Mouse (Mus musculus): Measurements from ENCODE around the gene Eci3. TPM values are rescaled to one million over a fixed set of nuclear protein-coding genes. Genes with fewer than 3 reads are reported as not detected.
"Not testable (repeated sequence)": the region's sequence is repeated elsewhere in the genome, so short reads cannot be mapped to it uniquely, and the experiment has no call there.

Eci3 gene
- 1.3 TPM in 1 of 2 replicates, not detected in the other for total RNA-seq (2014; rRNA removed)
- polyA plus RNA-seq (2015; fragmentation: Nextera tagmentation; extraction: Ambion mirVana) = 0.80 and 1.2 TPM in 2 replicates

DNA sequence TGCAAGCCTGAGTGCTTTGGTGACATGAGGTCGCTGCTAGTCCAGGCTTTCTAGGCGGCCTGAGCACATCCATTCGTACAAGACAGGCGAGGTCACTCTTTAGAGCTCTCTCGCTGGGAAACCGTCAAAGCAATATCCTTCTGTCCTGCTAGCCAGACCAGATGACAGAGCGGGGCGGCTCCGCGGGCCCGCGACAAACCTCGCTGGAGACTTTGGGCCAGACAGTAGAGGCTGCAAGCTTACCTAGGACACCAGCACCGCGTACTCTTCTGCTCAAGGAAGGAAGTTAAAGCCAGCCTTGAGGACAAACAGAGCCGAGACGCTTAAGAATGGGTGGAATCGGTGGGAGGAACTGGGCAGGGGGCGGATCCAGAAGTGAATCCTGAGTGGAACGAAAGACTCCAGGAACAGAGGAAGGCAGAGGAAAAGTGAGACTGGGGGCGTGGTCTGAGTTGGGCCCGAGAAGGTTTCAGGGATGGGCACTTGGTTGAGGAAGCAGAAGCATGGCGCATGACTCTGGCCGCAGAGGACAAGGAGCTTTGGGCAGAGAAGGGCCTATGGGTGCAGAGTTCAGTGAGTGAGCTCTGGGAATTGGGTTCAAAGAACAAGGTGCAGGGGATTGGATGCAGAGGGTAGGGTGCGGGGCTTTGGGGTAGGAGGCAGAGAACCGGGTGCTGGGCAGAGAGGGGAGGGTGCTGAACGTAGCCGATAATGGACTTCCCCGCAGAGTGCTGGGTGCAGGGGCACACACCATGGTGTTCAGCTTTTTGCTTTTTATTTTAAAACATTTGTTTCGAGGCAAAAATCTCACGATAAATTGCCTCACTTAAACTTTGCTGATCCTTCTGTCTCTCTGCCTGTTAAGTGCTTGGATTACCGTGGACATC, at the start of gene Eci3:
TSS of gene Eci3 (minus strand) at position 300 of the 887 bp plus-strand sequence.
- Histone ChIP-seq H3K4me1 (ENCODE audit: insufficient read depth, low read length) (no peaks in the 10 kb centered on the region), H3K27me3 (ENCODE audit: insufficient read depth, low read length) (no peaks in the 10 kb centered on the region; the same call in 1 of the 2 replicates), H3K4me3 (ENCODE audit: low read length) (peak within 1 kb of the TSS; percentile 40), H3K27ac (no peak within 1 kb of the TSS), H3K36me3 (ENCODE audit: insufficient read depth, low read length) (no peaks in the 10 kb centered on the region), H3K4me2 (ENCODE audit: low read depth, low read length) (peak within 1 kb of the TSS; percentile 76), H3K9me3 (ENCODE audit: low read length) (no peaks in the 10 kb centered on the region), H3K9ac (replicated peaks; ENCODE audit: low read length) (0 out of 2 replicates have a peak within 1 kb of the TSS, but pooled peaks have one; percentile 24)
- no peak for TF ChIP-seq CTCF (IDR thresholded peaks at IDR 0.05; ENCODE audit: low read depth)
- peak; percentile 66 for ATAC-seq
- WGBS = 2% methylated on average over 32 of the region's 32 CpGs
- DNase-seq (ENCODE audit: low spot score) = peak; percentile 20

DNA sequence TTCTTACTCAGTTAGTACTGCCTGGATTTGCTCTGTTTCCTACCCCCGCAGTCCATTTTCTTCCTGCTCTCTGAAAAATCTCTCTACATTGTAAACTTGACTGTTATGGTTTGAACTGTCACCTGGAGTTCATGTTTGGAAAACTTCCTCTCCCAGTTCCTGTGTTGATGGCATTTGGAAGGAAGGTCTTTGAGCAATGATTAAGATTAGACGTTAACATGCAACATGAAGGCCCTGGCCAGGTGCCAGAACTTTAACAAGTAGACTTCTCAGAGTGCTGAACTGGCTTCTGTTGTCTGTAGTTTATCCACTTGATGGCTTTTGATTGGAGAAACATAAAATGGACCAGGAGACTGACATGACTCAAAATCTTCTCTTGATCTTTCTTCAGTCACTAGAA, 32.3 kb upstream of the Eci3 start:
- DNase-seq (ENCODE audit: low spot score) = peak; percentile 2
- no peaks in the 10 kb centered on the region for H3K36me3 ChIP-seq (ENCODE audit: insufficient read depth, low read length)
- H3K4me1 ChIP-seq (ENCODE audit: insufficient read depth, low read length) = 0 out of 2 replicates have a peak, but pooled peaks cover 3% of the 10 kb centered on the region
- no peak overlapping the region for H3K9ac ChIP-seq (replicated peaks; ENCODE audit: low read length)
- no peak overlapping the region for H3K4me3 ChIP-seq (ENCODE audit: low read length)
- WGBS = 65% methylated on average over 2 of the region's 2 CpGs
- no peaks in the 10 kb centered on the region for H3K27me3 ChIP-seq (ENCODE audit: insufficient read depth, low read length)
- no peak for TF ChIP-seq CTCF (IDR thresholded peaks at IDR 0.05; ENCODE audit: low read depth)
- no peak for ATAC-seq
- no peak overlapping the region for H3K27ac ChIP-seq
- H3K4me2 ChIP-seq (ENCODE audit: low read depth, low read length) = no peak overlapping the region
- H3K9me3 ChIP-seq (ENCODE audit: low read length) = no peaks in the 10 kb centered on the region

DNA sequence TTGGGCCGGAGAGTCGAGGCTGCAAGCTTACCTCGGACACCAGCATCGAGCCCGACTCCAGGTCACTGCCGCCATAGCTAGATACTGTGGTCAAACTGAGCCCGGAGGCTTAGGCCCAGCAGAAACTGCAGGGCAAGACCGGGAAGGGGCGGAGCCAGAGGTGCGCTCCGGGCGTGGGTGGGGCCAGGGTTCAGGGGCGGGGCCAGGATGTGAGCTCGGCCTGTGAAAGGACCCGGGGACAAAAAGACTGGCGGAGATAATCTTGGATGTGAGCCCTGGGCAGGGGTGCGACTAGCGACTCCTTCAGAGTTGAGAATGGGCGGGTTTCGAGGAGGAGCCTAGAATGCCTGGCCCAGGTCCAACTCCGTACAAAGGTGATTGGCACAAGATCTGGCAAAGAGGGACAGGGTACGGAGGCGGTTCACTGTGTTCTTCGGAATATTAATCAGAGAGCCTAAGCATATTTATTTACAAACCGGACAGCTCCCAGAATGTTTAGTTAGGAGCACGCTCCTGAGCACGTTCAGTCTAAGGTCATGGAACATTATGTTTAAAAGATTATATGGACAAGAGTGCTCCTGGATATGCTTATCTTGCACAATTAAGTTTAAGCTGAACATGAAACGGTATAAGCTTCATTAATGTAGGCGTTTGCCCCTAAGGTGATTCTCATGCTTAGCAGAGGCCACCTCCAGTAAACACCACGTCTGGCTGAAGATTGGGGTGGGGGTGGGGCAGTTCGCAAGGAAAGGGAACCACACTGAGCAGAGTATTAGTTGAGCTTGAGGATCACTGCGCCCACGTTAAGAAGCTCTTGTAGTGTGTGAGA, 30.6 kb upstream of the Eci3 start:
- DNase-seq (ENCODE audit: low spot score) (peak; percentile 97), ATAC-seq (peak; percentile 97)
- Histone ChIP-seq H3K4me2 (ENCODE audit: low read depth, low read length) (peak overlapping the region; percentile 69), H3K27me3 (ENCODE audit: insufficient read depth, low read length) (no peaks in the 10 kb centered on the region), H3K4me3 (ENCODE audit: low read length) (peak overlapping the region; percentile 65), H3K9ac (replicated peaks; ENCODE audit: low read length) (peak overlapping the region; percentile 79), H3K36me3 (ENCODE audit: insufficient read depth, low read length) (peaks cover 6% of the 10 kb centered on the region; the same call in 1 of the 2 replicates), H3K27ac (peak overlapping the region; percentile 91), H3K4me1 (ENCODE audit: insufficient read depth, low read length) (0 out of 2 replicates have a peak, but pooled peaks cover 3% of the 10 kb centered on the region), H3K9me3 (ENCODE audit: low read length) (no peaks in the 10 kb centered on the region)
- WGBS = under 1% methylated on average over 33 of the region's 33 CpGs
- TF ChIP-seq CTCF (IDR thresholded peaks at IDR 0.05; ENCODE audit: low read depth) = no peak

DNA sequence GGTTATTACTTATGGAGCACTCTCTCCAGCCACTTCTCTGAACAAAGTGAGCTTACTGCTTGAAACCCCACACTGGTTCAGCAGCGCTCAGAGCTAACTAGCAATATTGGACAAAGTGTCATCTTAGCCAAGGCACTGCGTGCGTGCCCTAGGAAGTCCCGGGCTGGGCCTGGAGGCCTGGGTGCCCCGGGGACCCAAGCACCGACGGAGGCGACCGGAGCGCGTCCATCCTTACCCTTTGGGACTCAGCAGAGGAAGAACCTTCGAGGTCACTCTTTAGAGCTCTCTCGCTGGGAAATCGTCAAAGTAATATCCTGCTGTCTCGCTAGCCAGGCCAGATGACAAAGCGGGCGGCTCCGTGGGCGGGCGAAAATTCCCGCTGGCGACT, 30.0 kb upstream of the Eci3 start:
- Histone ChIP-seq H3K27ac (peak overlapping the region; percentile 91), H3K4me3 (ENCODE audit: low read length) (peak overlapping the region; percentile 65), H3K27me3 (ENCODE audit: insufficient read depth, low read length) (no peaks in the 10 kb centered on the region), H3K4me1 (ENCODE audit: insufficient read depth, low read length) (0 out of 2 replicates have a peak, but pooled peaks cover 3% of the 10 kb centered on the region), H3K9me3 (ENCODE audit: low read length) (no peaks in the 10 kb centered on the region), H3K4me2 (ENCODE audit: low read depth, low read length) (peak overlapping the region; percentile 69), H3K36me3 (ENCODE audit: insufficient read depth, low read length) (peaks cover 9% of the 10 kb centered on the region; the same call in 1 of the 2 replicates), H3K9ac (replicated peaks; ENCODE audit: low read length) (peak overlapping the region; percentile 79)
- 1% methylated on average over 22 of the region's 22 CpGs for WGBS
- ATAC-seq (peak; percentile 49), DNase-seq (ENCODE audit: low spot score) (peak; percentile 20)
- TF ChIP-seq CTCF (IDR thresholded peaks at IDR 0.05; ENCODE audit: low read depth) = no peak

DNA sequence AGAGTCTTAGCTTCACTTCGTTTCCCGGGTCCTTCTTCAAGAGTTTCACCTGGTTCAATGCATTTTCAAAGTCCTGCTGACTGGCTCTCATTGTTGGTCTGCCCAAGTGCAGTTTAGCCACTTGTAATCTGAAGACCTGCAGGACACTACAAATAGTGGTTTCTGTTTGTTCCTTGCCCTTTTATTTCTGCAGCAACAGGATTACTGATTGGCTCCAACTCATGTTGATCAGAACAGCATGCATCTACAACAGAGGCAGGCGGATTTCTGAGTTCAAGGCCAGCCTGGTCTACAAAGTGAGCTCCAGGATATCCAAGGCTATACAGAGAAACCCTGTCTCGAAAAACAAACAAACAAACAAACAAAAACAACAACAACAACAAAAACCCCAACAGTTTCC, 29.5 kb upstream of the Eci3 start:
- DNase-seq (ENCODE audit: low spot score) (no peak), ATAC-seq (no peak)
- 65% methylated on average over 4 of the region's 4 CpGs for WGBS
- Histone ChIP-seq H3K9ac (replicated peaks; ENCODE audit: low read length) (peak overlapping the region; percentile 79; the same call in 1 of the 2 replicates), H3K27ac (peak overlapping the region; percentile 91), H3K4me1 (ENCODE audit: insufficient read depth, low read length) (0 out of 2 replicates have a peak, but pooled peaks cover 3% of the 10 kb centered on the region), H3K27me3 (ENCODE audit: insufficient read depth, low read length) (no peaks in the 10 kb centered on the region), H3K36me3 (ENCODE audit: insufficient read depth, low read length) (peaks cover 13% of the 10 kb centered on the region; the same call in 1 of the 2 replicates), H3K4me2 (ENCODE audit: low read depth, low read length) (peak overlapping the region; percentile 69), H3K4me3 (ENCODE audit: low read length) (peak overlapping the region; percentile 65), H3K9me3 (ENCODE audit: low read length) (no peaks in the 10 kb centered on the region)
- no peak for TF ChIP-seq CTCF (IDR thresholded peaks at IDR 0.05; ENCODE audit: low read depth)

DNA sequence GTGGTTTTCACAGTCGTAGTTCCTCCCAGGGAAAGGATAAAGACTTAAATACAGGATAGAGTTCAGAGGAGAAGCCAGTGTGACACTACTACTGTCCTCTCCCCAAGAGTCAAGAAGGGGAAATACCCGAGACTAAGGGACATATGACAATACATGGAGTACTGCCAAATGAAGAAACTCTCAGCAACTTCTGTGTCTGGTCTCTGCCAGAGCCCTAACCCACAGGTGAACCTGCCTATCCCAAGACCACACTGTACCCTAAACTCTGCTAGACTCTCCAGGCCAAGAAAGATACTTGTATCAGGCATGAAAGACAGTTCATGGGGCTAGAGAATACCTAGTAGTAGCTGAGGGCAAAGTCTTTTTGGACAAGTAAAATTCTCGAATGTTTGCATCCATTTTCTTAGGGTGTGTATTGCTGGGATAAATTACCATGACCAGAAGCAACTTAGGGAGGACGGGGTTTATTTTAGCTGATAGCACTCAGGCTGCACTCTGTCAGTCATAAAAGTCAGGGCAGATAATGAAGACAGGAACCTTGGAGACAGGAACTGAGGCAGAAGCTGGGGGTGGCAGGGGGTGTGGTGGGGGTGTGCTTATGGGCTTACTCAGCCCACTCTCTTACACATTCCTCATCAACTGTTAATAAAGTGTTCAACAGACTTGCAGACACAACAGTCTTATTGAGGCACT, 28.1 kb upstream of the Eci3 start:
- TF ChIP-seq CTCF (IDR thresholded peaks at IDR 0.05; ENCODE audit: low read depth) = no peak
- H3K4me2 ChIP-seq (ENCODE audit: low read depth, low read length) = peak overlapping the region; percentile 25

DNA sequence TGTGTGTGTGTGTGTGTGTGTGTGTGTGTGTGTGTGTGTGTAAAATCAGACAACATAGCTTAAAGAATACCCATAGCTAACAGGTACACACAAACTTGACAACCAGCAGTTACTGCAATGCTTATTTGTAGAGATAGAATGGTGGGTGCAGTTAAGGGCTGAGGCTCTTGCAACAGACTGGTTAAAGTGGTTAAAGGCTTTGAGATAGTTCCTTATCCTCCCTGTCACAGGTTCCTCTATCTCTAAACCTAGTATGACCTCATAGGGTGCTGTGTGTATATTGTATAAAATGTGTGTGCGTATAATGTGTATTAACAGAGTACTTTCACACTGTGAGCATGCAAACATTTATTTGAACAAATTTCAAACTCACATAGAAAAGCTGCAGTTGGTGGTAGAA, 19.9 kb upstream of the Eci3 start:
- not testable (repeated sequence) for H3K4me3 ChIP-seq (ENCODE audit: low read length); H3K27ac ChIP-seq; H3K9ac ChIP-seq (replicated peaks; ENCODE audit: low read length); H3K27me3 ChIP-seq (ENCODE audit: insufficient read depth, low read length); H3K9me3 ChIP-seq (ENCODE audit: low read length); H3K4me1 ChIP-seq (ENCODE audit: insufficient read depth, low read length); H3K4me2 ChIP-seq (ENCODE audit: low read depth, low read length); DNase-seq (ENCODE audit: low spot score); ATAC-seq
- peaks cover 40% of the 10 kb centered on the region; the same call in 1 of the 2 replicates for H3K36me3 ChIP-seq (ENCODE audit: insufficient read depth, low read length)
- WGBS = 98% methylated on average over 1 of the region's 1 CpGs

More for the DNA sequence above, 28.1 kb upstream of the Eci3 start:
- Histone ChIP-seq H3K27ac (no peak overlapping the region), H3K9me3 (ENCODE audit: low read length) (no peaks in the 10 kb centered on the region), H3K36me3 (ENCODE audit: insufficient read depth, low read length) (peaks cover 25% of the 10 kb centered on the region; the same call in 1 of the 2 replicates), H3K4me1 (ENCODE audit: insufficient read depth, low read length) (0 out of 2 replicates have a peak, but pooled peaks cover 3% of the 10 kb centered on the region), H3K27me3 (ENCODE audit: insufficient read depth, low read length) (no peaks in the 10 kb centered on the region), H3K4me3 (ENCODE audit: low read length) (no peak overlapping the region), H3K9ac (replicated peaks; ENCODE audit: low read length) (no peak overlapping the region)
- 56% methylated on average over 4 of the region's 4 CpGs for WGBS
- DNase-seq (ENCODE audit: low spot score) (no peak), ATAC-seq (no peak)

DNA sequence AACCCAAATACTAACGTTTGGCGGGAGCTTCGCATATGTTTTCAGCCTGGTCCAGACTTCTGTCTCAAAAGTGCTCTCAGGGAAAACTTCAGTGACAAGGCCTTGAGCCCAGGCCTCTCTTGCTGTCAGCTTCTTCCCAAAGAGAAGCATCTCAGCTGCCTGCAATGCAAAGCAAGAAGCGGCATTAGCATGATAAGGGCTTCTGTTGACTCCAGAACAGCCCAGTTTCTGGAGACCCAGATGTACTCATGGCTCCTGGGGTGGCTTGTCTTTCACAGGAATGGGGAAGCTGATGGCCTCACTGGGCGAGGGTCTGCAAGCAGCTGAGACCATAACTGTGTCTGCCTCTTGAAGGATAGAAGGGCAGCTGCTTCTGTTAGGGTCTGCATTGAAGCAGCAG, 15.0 kb upstream of the Eci3 start:
- DNase-seq (ENCODE audit: low spot score); ATAC-seq; H3K4me3 ChIP-seq (ENCODE audit: low read length); H3K9ac ChIP-seq (replicated peaks; ENCODE audit: low read length); H3K4me2 ChIP-seq (ENCODE audit: low read depth, low read length); H3K27me3 ChIP-seq (ENCODE audit: insufficient read depth, low read length); H3K9me3 ChIP-seq (ENCODE audit: low read length); H3K4me1 ChIP-seq (ENCODE audit: insufficient read depth, low read length); H3K27ac ChIP-seq: not testable (repeated sequence)
- H3K36me3 ChIP-seq (ENCODE audit: insufficient read depth, low read length) = peaks cover 24% of the 10 kb centered on the region; the same call in 1 of the 2 replicates
- WGBS = 58% methylated on average over 5 of the region's 5 CpGs
